Mouse (Mus musculus) ovary, postnatal 10 days (tissue): ENCODE measurements around the gene Cnpy4.
"Not testable (repeated sequence)": the region's sequence is repeated elsewhere in the genome, so short reads cannot be mapped to it uniquely, and the experiment has no call there.

Experiments
- DNase-seq: peaks from one replicate; pipeline ENCODE4 v3.0.0; 2022; ENCODE audit warnings: low spot score

Cnpy4 gene

DNA sequence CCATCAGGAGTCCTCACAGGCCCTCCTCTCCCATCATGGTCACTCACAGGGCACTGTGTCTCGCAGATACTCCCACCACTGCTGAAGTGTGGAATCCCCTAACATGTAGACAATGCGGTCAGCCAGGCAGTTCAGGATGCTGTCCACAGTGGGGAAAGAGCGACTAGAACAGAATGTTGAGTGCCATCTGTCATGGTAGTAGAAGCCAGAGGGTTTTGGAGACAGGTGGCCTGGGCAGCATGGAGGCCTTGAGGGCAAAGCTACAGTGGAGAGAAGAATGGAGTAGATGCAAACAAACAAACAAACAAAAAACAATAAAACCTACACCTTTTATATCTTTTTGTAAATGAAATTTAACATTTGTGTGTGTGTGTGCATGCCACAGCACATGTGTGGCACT, 14.8 kb downstream of the Cnpy4 start:
- DNase-seq = no peak

- no peak for DNase-seq
Observed at GRCm38 (mm10) chr5:138207253-138207652, 20.0 kb downstream of the Cnpy4 start.

DNA sequence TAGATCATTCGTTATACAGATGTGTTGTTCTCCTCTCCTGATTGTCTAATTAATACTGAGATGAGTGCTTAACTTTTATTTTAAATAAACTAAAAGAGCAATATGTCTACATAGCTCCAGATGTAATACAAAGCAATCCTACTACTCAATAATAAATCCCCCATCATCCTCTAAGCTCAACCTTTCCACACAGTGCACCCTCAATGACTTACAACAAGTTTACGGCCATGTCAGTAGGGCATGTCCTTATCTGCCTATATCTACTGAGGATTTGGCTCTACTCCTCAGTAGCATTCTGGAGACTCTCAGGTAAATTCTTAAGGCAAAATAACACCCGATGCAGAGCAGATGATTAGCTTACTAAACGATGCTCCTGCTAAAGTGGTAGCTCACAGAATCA, 20.6 kb downstream of the Cnpy4 start:
- no peak for DNase-seq

- not testable (repeated sequence) for DNase-seq
Observed at GRCm38 (mm10) chr5:138216632-138217031, 29.3 kb downstream of the Cnpy4 start.

DNA sequence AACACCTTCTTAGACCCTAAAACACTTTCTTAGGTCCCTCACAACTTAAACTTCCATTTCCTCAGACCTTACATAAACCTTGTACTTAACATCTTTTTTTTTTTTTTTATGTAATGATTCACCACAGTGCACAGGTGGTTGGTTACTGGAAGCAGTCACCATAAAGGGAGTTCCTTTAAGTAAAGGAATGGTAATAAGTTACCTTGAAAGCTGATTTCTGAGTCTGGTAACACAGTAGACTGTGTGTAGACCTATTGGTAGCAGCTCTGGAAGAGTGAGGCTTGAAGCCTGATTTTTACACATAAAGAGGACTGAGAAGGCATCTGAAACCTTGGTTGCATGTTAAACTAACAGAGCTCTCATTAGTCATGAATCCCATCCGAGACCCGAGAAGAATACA, 32.6 kb downstream of the Cnpy4 start:
- DNase-seq = no peak

DNA sequence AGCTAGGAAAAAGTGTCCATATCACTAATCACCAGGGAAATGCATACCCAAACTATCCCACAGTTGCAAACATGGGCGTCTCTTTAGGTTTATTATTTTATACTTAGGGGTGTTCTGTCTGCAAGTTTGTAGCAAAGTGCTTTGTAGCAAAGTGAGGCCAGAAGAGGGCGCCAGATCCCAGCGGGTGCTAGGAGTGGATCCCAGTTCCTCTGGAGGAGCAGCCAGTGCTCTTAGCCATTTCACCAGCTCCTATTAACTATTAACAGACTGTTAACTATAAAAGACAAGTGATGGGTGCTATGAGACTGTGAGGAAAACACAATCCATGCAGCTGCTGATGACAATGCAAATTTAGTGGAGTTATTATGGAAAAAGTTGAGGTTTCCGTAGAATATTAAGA, 34.8 kb downstream of the Cnpy4 start:
- peak; percentile 67 for DNase-seq

DNA sequence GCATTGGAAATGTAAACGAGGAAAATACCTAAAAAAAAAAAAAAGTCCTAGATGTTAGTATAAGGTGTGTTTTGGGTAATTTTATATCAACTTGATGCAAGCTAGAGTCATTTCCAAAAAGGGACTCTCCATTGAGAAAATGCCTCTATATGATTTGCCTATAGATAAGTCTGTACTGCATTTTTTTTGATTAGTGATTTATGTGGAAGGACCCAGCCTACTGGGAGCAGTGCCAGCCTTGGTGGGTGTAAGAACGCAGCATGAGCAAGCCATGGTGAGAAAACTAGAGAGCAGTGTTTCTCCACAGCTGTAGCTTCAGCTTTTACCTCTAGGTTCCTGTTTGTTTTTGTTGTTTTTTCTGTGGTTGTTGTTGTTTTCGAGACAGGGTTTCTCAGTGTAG, 36.0 kb downstream of the Cnpy4 start:
- no peak for DNase-seq

- no peak for DNase-seq
Observed at GRCm38 (mm10) chr5:138225700-138226099, 38.4 kb downstream of the Cnpy4 start, which contains the start of gene Nxpe5. Nxpe5 (plus strand) TSS chr5:138225898.

DNA sequence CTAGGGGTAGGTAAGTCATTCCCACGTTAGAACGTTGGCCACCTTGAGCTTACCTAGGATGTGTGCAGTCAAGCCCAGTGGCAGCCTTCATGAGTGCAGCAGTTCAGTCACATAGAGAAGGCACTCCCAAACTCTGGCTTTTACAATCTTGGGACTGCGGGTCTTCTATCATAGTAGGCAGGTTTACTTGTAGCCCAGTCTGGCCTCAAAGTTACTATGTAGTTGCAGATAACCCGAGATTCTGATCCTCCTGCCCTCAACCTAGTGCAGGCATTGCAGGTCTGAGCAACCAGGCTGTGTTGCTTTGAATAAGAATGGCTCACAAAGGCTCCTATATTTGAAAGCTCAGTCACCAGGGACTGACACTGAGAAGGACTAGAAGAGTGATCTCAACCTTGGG, 39.2 kb downstream of the Cnpy4 start:
- DNase-seq = no peak

GRCm38 (mm10) chr5:138227367-138227766, 40.1 kb downstream of the Cnpy4 start:
- no peak for DNase-seq

DNA sequence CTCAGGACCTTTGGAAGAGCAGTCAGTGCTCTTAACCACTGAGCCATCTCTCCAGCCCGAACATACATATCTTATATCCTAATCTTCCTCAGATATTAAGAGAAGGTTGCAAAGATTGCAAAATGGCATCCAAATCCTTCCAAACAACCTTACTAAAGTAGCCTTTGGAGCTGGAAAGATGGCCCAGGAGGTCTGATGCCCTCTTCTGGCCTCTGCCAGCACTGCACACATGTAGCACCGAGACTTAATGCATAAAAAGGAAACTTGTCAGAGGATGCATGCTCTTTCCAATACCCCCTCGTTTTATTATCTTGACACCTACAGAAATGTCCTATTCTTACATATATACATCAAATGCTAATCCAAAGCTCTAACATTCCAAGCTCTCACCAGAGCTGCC, 40.7 kb downstream of the Cnpy4 start:
- no peak for DNase-seq

DNA sequence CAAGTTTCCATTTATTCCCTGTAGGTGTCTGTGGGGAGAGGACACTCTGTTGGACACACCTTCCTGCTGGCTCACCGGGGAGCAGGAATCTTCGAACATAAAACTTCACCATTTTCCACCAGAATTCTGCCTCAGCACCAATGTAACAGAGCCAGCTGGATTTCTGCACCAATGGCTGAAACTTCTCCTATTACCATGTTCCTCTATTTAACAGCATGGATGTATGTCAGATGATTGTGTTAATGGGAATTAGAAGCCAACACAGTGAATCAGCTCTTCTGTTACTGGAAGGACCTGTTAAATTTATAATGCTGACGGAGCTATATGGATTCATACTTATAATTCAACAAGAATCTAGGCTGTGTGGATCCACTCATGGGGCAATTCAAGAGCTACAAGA, 42.2 kb downstream of the Cnpy4 start:
- no peak for DNase-seq

GRCm38 (mm10) chr5:138233778-138234177, 46.5 kb downstream of the Cnpy4 start:
- DNase-seq = no peak

DNA sequence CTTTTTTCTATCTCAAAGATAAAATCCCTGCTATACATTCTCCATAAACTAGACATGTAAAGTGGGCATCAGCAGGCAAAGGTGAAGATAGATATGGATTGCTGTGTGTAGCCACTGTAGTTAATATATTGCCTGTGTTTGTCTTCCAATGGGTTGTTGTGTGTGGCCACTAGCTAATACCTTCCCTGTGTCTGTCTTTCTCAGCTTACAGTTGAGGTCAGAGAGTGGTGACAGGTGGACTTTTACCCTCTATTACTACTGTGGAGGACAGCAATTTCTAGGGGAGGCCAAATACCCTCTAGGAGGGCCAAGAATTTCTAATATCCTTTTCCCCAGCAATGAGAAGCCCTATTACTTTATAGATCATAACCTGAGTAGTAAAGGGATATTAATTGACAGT, 46.9 kb downstream of the Cnpy4 start:
- no peak for DNase-seq

- DNase-seq = no peak
Observed at GRCm38 (mm10) chr5:138241511-138241910, 54.2 kb downstream of the Cnpy4 start.
